Mouse (Mus musculus): ENCODE results near the gene Gna15. TPM values are rescaled to one million over a fixed set of nuclear protein-coding genes. Genes with fewer than 3 reads are reported as not detected.

The Gna15 gene
- total RNA-seq (2017): 20.3 to 41.0 TPM (median 29.4 TPM) in 3 replicates

DNA sequence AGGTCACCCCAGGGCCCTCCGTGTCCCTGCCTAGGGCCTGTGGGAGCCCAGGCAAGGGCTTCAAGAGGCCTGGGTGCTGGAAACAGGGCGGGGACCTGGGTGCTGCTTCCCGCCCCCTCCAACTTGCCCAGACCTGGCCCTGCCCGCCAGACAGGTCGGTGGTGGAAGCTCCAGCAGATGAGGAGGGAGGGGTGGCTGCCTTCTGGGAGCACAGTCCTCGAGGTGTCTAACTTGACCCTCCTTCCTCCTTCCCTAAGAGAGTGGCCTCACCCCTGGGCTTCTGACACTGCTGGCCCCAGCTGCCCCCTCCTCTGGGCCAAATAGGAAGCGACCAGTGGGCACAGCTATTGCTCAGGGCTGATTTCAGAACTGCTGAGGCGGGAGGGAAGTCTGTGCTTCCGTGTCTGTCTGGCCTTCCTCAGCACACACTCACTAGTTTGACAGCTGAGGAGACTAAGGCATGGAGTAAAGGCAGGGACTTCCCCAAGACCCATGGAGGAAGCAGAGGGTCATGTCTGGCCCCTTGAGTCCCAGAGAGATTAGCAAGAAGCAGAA is at the start of gene Gna15:
TSS of gene Gna15 (minus strand) at position 175 of the 555 bp plus-strand sequence.
- peak; percentile 64 for ATAC-seq (replicated peaks; ENCODE audit: insufficient number of reproducible peaks, low FRiP score, low TSS enrichment, poor library complexity, severe bottlenecking)

DNA sequence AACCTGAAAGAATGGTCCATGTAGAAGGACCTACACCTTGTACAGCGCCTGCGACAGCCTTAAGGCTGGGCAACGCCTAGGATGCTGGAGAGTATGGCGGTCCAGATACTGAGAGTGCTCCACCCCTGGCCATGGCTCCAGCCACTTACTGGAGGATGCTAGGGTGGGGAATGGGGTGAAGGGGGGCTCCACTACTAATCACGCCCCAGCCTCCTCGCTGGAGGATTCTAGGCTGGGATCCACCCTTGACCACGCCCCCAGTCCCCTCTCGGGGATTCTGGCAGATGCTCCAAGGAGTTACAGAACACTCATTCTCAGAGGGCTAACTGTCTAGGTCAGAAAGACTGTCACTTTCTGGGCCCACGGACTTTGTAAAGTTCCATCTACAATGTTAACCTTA is 49.0 kb upstream of the Gna15 start:
- no peak for ATAC-seq (replicated peaks; ENCODE audit: insufficient number of reproducible peaks, low FRiP score, low TSS enrichment, poor library complexity, severe bottlenecking)

GRCm38 (mm10) chr10:81572133-81572671 is 48.2 kb upstream of the Gna15 start:
- no peak for ATAC-seq (replicated peaks; ENCODE audit: insufficient number of reproducible peaks, low FRiP score, low TSS enrichment, poor library complexity, severe bottlenecking)

DNA sequence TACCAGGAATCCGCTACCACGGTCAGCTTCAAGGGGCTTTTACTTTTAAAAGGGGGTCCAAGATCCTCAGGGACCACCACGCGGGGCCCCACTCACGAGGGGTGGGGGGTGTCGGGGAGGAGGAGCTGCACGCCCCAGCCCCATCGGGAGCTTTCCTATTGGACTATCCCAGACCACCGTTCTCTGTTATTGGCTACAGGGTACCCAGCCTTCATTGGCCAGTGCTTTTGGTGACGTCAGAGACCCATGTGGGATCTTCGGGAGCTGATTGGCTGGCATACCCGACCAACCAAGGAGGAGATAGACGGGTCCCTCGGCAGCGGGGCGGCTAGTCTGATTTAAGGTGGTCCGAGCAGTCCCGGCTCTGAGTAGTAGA is 47.5 kb upstream of the Gna15 start:
- ATAC-seq (replicated peaks; ENCODE audit: insufficient number of reproducible peaks, low FRiP score, low TSS enrichment, poor library complexity, severe bottlenecking): peak; percentile 88

DNA sequence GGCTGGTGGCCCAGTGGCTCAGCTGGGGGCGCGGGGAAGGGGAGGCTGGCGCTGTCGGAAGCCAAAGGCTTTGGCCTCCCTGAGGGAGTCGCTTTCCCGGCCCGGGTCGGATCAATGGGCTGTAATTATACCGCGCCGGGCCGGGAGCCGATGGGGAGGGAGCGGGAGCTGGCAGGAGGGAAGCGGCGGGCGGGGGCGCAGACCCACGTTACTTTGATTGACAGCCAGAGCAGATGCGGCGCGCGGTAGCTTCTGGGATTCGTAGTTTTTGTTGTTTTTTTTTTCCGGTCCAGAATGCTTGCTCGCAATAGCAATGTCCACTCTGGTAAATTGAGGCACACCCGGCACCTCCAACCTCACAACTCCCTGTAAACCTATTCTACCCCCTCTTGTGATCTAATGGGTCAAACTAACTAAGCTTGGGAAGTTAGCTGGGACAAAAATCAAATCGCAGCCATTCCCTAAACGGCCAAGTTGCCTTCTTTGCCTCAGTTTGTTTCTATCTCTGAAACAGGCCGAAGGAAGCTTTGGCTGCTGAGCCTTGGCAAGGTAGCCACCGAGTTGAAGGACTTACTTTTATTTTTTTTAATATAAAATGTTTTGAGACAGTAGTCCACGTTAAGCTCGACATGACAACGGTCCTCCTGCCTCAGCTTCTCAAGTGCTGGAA is 46.9 kb upstream of the Gna15 start:
- peak; percentile 44 for ATAC-seq (replicated peaks; ENCODE audit: insufficient number of reproducible peaks, low FRiP score, low TSS enrichment, poor library complexity, severe bottlenecking)

GRCm38 (mm10) chr10:81570238-81570800 is 46.3 kb upstream of the Gna15 start:
- ATAC-seq (replicated peaks; ENCODE audit: insufficient number of reproducible peaks, low FRiP score, low TSS enrichment, poor library complexity, severe bottlenecking): no peak

GRCm38 (mm10) chr10:81569507-81570237 is 45.6 kb upstream of the Gna15 start:
- ATAC-seq (replicated peaks; ENCODE audit: insufficient number of reproducible peaks, low FRiP score, low TSS enrichment, poor library complexity, severe bottlenecking): no peak

DNA sequence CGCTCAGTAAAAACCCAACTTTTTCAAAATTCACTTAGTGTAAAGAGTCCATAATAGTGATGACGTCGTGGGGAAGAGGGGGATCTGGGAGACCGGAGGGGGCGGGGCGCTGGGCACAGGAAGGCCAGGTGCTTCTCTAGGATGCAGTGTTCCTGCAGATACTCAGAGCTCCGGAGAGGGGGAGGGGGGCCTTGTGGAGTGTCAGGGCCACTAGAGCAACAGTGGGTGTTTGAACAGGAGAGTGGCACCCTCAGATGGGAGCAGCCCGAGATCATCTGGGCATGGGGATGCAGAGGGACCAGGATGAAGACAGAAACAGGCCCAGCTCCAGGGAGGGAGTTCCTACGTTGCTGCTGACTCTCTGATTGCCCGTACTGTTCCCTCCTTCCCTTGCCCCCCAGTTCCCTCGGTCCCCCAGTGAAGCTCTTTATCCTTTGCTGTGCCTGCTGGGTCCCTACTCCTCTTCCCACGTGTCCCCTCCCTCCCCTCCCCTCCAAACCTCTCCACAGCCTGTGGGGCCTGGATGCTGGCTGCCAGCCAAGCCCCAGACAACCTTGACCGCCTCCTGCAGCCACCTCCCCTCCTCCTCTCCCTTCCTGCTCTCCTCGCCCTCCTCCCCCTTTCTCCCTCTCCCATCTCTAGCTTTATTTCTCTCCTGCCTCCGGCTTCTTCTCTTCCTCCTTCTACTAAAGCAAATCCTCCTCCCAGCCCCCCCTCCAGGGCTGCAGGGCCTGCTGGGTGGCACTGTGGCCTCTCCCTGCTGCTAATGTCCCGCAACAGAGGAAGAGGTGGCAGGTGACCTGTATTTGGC is 44.6 kb upstream of the Gna15 start:
- no peak for ATAC-seq (replicated peaks; ENCODE audit: insufficient number of reproducible peaks, low FRiP score, low TSS enrichment, poor library complexity, severe bottlenecking)

- ATAC-seq (replicated peaks; ENCODE audit: insufficient number of reproducible peaks, low FRiP score, low TSS enrichment, poor library complexity, severe bottlenecking): no peak
These were observed 41.5 kb upstream of the Gna15 start for GRCm38 (mm10) chr10:81565257-81566228.

DNA sequence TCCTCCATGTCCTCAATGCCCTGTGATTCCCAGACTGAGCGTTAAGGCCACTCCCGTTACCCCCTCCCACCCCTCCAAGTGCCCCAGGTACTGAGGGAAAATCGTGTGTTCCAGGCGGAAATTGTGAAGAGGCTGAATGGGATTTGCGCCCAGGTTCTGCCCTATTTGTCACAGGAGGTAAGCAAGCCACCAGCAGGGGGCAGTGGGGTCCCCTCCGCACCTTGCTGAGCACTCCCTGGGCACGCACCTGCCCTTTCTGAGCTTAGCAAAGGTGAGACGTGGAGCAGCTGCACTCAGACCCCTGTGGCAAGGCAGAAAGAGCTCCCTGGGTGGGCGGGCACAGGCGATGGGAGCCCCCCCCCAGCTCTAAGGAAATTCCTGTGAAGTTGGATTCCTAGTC is 40.7 kb upstream of the Gna15 start:
- no peak for ATAC-seq (replicated peaks; ENCODE audit: insufficient number of reproducible peaks, low FRiP score, low TSS enrichment, poor library complexity, severe bottlenecking)

DNA sequence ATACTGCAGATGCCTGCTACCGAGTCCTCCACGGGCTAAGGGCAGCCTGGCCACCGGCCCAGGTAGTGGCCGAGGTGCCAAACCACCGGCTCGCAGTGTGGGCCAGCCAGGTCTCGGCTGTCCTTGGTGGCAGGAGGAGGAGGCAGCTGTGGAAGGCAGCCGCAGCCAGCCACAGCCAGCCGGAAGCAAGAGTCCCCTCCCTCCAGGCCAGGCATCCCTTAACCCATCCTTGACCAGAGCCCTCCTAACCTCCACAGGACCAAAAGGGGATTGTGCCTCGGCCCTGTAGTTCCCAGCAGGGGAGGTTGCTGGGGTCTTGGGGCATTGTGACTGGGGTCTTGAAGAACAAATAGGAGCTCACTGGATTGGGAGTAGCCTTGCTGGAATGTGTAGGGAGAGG is 40.2 kb upstream of the Gna15 start:
- ATAC-seq (replicated peaks; ENCODE audit: insufficient number of reproducible peaks, low FRiP score, low TSS enrichment, poor library complexity, severe bottlenecking): no peak

DNA sequence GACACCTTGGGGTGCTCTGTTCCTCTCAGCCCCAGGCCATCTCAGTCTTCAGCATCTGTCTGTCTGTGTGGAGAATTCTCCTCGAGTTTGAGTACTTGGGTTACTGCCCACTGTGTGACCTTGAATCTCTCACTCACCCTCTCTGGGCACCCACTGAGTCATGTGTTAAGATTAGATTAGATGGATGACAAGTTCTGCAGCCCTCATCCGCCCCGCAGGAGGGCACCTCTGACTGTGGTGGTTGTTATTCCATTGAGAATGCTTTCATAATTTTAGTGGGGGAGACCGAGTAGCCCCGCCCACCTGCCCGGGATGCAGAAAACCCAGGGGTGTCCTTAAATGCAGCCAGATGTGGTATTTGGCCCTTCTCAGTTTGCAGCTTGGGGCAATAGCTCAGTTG is 39.5 kb upstream of the Gna15 start:
- no peak for ATAC-seq (replicated peaks; ENCODE audit: insufficient number of reproducible peaks, low FRiP score, low TSS enrichment, poor library complexity, severe bottlenecking)

DNA sequence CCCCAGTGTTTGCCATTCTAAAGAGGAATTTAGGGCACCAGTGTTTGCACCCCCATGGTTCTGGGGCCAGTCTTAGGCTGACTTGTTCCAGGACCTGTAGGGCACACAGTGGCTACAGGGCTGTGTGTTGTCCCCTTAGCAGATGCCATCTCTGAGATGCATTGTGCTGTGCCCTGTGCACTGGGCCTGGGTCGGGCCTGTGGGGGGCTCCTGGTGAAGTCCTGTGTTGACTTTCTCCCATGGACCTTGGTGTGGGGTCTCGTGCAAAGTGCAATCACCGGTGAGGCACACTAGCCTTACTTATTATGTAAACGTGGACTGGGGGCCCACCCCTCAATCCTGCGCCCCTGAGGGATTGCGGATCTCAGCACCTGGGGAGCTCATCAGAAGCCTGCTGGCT is 38.4 kb upstream of the Gna15 start:
- no peak for ATAC-seq (replicated peaks; ENCODE audit: insufficient number of reproducible peaks, low FRiP score, low TSS enrichment, poor library complexity, severe bottlenecking)

DNA sequence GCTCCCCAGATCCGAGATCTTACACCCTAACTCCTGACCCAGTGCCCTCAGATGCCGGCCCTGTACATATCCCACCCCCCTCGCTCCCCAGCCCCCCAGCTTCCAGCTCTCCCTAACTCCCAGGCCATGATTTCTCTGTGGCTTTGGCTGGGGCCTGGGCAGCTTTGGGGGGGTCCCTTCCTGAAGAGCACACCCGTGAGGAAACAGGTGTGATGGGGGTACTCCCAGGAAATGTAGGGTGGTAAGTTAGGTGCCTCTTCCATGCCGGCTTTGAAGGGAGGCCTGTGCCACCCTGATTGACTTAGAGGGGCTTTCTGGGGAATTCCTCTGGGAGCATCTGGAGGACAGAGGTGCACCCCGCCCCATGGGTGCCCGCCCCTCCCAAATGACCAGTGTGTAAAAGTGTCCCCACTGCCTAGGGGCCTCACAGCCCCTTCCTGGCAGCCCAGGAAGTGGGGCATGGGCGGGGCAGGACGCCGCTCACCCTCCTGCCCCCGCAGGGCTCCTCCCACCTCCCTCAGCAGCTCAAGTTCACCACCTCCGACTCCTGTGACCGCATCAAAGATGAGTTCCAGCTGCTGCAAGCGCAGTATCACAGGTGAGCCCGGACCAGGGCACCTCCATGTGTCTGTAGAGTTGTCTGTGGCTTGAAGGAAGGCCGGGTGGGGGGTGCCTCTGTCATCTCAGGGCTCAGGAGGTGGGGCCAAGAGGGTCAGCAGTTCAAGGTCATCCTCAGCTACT is 36.9 kb upstream of the Gna15 start:
- peak; percentile 24; the same call in 1 of the 2 replicates for ATAC-seq (replicated peaks; ENCODE audit: insufficient number of reproducible peaks, low FRiP score, low TSS enrichment, poor library complexity, severe bottlenecking)

DNA sequence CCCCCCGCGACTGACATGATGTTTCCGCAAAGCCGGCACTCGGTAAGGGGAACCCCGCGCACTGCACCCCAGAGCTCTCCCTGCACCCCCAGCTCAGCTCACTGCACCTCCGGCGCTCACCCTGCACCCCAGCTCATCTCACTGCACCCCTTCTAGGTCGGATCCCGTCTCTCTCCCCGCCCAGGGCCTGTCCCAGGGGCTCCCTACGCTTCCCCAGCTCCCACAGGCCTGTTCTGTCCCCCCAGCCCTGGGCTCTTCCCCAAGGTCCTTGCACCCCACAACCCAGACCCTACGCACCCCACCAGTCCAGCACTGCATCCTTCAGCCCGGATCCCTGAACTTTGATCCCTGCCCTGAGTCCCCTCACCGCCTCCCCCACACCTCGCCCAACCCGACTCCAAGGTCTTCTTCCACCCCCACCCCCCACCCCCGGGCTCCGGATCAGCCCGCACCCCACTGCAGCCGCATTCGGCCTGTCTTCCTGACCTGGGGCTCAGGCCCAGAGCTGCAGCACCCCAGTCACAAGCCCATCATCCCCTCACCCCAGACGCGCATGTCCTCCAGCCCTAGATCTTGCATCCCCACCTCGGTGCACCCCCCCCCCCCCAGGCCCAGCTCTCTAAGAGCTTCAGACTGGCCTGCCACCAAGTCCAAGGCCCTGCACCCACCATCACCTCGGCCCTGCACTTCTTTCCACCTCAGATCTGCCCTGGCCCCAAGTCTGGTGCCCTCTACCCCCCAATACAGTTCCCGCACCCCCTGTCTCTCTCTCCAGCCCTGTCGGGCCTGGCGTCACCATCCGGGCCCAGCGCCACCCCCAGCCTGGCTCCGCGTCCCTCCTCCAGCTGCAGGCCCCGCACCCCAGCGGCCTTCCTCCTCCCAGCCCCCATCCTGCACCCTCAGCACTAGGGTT is 35.9 kb upstream of the Gna15 start:
- no peak; the same call in 1 of the 2 replicates for ATAC-seq (replicated peaks; ENCODE audit: insufficient number of reproducible peaks, low FRiP score, low TSS enrichment, poor library complexity, severe bottlenecking)

- ATAC-seq (replicated peaks; ENCODE audit: insufficient number of reproducible peaks, low FRiP score, low TSS enrichment, poor library complexity, severe bottlenecking): no peak
These were observed 35.2 kb upstream of the Gna15 start, which contains the start of gene Aes for GRCm38 (mm10) chr10:81559163-81559626. TSS of gene Aes (plus strand) at chr10:81559488.
